Mouse (Mus musculus) spleen, adult 2 months (tissue): Measurements from ENCODE around the gene Gm16503.

ENCODE experiments used
- CTCF ChIP-seq: fragments of 200-500 bp; IDR thresholded peaks from 2 replicates; pipeline ENCODE4 v1.5.1; 2011; ENCODE audit warnings: mild to moderate bottlenecking, inconsistent platforms; ENCODE audit not compliant: insufficient read depth, insufficient read length, insufficient replicate concordance; ENCODE audit errors: extremely low read depth
- POLR2A ChIP-seq: fragments of 200-500 bp; IDR thresholded peaks from 2 replicates; pipeline ENCODE4 v1.6.1; 2011; ENCODE audit warnings: low read depth, low read length, inconsistent platforms

DNA sequence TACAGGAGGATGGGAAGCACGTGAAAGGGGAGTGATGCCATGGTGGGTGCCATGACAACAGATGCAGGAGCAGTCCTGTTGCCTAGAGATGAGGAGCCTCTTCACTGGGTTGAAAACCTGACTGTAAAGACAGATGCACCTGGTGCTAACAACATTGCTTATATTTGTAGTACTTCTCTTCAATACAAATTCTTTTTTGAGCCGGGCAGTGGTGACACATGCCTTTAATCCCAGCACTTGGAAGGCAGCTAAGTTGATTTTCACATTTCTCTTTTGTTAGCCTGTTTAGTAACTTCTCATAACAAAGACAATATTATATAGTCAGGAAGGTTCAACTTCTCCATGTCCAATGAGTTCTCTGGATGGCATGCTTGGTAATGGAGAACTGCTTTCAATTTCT, 21.0 kb upstream of the Gm16503 start:
- TF ChIP-seq CTCF, result no peak
- no peak for TF ChIP-seq POLR2A
